Mouse (Mus musculus) testis, postnatal 10 days (tissue): ENCODE measurements at regions not wholly inside any gene's neighbourhood (a gene's known extent, or its start where the extent isn't known, plus 50 kb on each side); places are given as distances from the start of the nearest gene placed in this dataset.

Experiments used
- DNase-seq: peaks from one replicate; pipeline ENCODE4 v3.0.0; 2021; ENCODE audit warnings: low spot score

GRCm38 (mm10) chr7:138639541-138639940, 206.3 kb upstream of the Ppp2r2d start:
- no peak for DNase-seq

GRCm38 (mm10) chr7:138626061-138626460, 219.8 kb upstream of the Ppp2r2d start:
- no peak for DNase-seq

- DNase-seq = no peak
Observed at GRCm38 (mm10) chr7:138620896-138621655, 223.5 kb upstream of the Tcerg1l start.

GRCm38 (mm10) chr7:138620080-138620684, 222.7 kb upstream of the Tcerg1l start:
- peak; percentile 28 for DNase-seq

GRCm38 (mm10) chr7:138616468-138616867, 218.9 kb upstream of the Tcerg1l start:
- DNase-seq = no peak

GRCm38 (mm10) chr7:138609605-138610004, 212.1 kb upstream of the Tcerg1l start:
- peak; percentile 5 for DNase-seq

- no peak for DNase-seq
Observed at GRCm38 (mm10) chr7:138609124-138609523, 211.6 kb upstream of the Tcerg1l start.

- DNase-seq = peak; percentile 42
Observed at GRCm38 (mm10) chr7:138606363-138606964, 208.9 kb upstream of the Tcerg1l start.

GRCm38 (mm10) chr7:138605923-138606322, 208.4 kb upstream of the Tcerg1l start:
- peak; percentile 9 for DNase-seq

- DNase-seq = peak; percentile 37
Observed at GRCm38 (mm10) chr7:138601749-138602148, 204.2 kb upstream of the Tcerg1l start.

GRCm38 (mm10) chr7:138593344-138593743, 195.8 kb upstream of the Tcerg1l start:
- DNase-seq = peak; percentile 7

GRCm38 (mm10) chr7:138567352-138567751, 169.8 kb upstream of the Tcerg1l start:
- DNase-seq = no peak

GRCm38 (mm10) chr7:138551629-138552028, 154.1 kb upstream of the Tcerg1l start:
- DNase-seq = no peak

GRCm38 (mm10) chr7:138547881-138548280, 150.4 kb upstream of the Tcerg1l start:
- DNase-seq = no peak

- DNase-seq = no peak
Observed at GRCm38 (mm10) chr7:138538048-138538831, 140.7 kb upstream of the Tcerg1l start.

- no peak for DNase-seq
Observed at GRCm38 (mm10) chr7:138526143-138526542, 128.6 kb upstream of the Tcerg1l start.

GRCm38 (mm10) chr7:138524936-138525335, 127.4 kb upstream of the Tcerg1l start:
- no peak for DNase-seq

GRCm38 (mm10) chr7:138514171-138514570, 116.6 kb upstream of the Tcerg1l start:
- DNase-seq = no peak

- DNase-seq = no peak
Observed at GRCm38 (mm10) chr7:138505205-138505604, 107.7 kb upstream of the Tcerg1l start.

- DNase-seq = no peak
Observed at GRCm38 (mm10) chr7:138503986-138504385, 106.5 kb upstream of the Tcerg1l start.

- DNase-seq = no peak
Observed at GRCm38 (mm10) chr7:138503016-138503415, 105.5 kb upstream of the Tcerg1l start.

- DNase-seq = no peak
Observed at GRCm38 (mm10) chr7:138501347-138502014, 104.0 kb upstream of the Tcerg1l start.
